Mouse (Mus musculus) left cerebral cortex, postnatal 14 days (tissue): ENCODE measurements around the gene Ntm. TPM values are rescaled to one million over a fixed set of nuclear protein-coding genes. Genes with fewer than 3 reads are reported as not detected.

ENCODE experiments used
- DNase-seq, 2 experiments: peaks; one replicate each; pipeline ENCODE4 v3.0.0; 2021 to 2022; ENCODE audit warnings: low spot score in 2 of 2, mixed read lengths in 1 of 2
- intact Hi-C: fragments of 180-260 bp; cut with DNase I; formaldehyde crosslinking; loops from one replicate; pipeline ENCODE4 v1.15.1; 2025
- long read RNA-seq, 2 experiments: library from polyadenylated mRNA; stranded (forward); transcript quantifications; one replicate each; pipeline ENCODE4 v2.0.0; 2021
- total RNA-seq, 2 experiments: library from RNA; stranded (reverse); gene quantifications; 2 replicates each; pipeline ENCODE4 v1.2.3; 2021

Gene Ntm
- total RNA-seq = 100 to 1,000 TPM; 351 to 370 TPM
- long read RNA-seq, experiment 1, partial matches to known transcripts = 27 of 33 reads
- long read RNA-seq, experiment 1, other reads (novel, unspliced or antisense) = 6 of 33 reads
- long read RNA-seq, experiment 2, partial matches to known transcripts = 23 of 40 reads
- long read RNA-seq, experiment 2, other reads (novel, unspliced or antisense) = 17 of 40 reads

- peak; percentile 77 to 87 for DNase-seq
- intact Hi-C loops = loop anchor here (5.0 to 10.0 kb wide), 2 partner anchors 81 to 298 kb away; no protein-coding TSS in a partner anchor
These were observed at the start of gene Ntm for GRCm38 (mm10) chr9:29962978-29963377. Gene Ntm, minus strand, starts transcription at chr9:29963141.

GRCm38 (mm10) chr9:30005701-30006100 is 42.8 kb upstream of the Ntm start:
- DNase-seq = peak; percentile 35 to 38
- intact Hi-C loops = loop anchor here (5.0 kb wide), 1 partner anchor 257 kb away; no protein-coding TSS in a partner anchor

GRCm38 (mm10) chr9:30003612-30004011 is 40.7 kb upstream of the Ntm start:
- intact Hi-C loops = loop anchor here (5.0 kb wide), 1 partner anchor 139 kb away; no protein-coding TSS in a partner anchor

GRCm38 (mm10) chr9:29981177-29981915 is 18.4 kb upstream of the Ntm start:
- intact Hi-C loops = no loop called here
- peak in 1 of 2 experiments; percentile 47 for DNase-seq

More at GRCm38 (mm10) chr9:30003612-30004011, 40.7 kb upstream of the Ntm start:
- DNase-seq = peak in 1 of 2 experiments; percentile 76

GRCm38 (mm10) chr9:29961954-29962867 is 730 bp downstream of the Ntm start:
- peak; percentile 38 to 56 for DNase-seq
- intact Hi-C loops = loop anchor here (5.0 to 10.0 kb wide), 2 partner anchors 80 to 297 kb away; no protein-coding TSS in a partner anchor

GRCm38 (mm10) chr9:29961512-29961911 is 1.4 kb downstream of the Ntm start:
- intact Hi-C loops = loop anchor here (5.0 to 10.0 kb wide), 2 partner anchors 79 to 297 kb away; no protein-coding TSS in a partner anchor

GRCm38 (mm10) chr9:29960741-29961140 is 2.2 kb downstream of the Ntm start:
- intact Hi-C loops = loop anchor here (5.0 to 10.0 kb wide), 2 partner anchors 78 to 296 kb away; no protein-coding TSS in a partner anchor

More at GRCm38 (mm10) chr9:29961512-29961911, 1.4 kb downstream of the Ntm start:
- DNase-seq = peak in 1 of 2 experiments; percentile 7

GRCm38 (mm10) chr9:29960236-29960635 is 2.7 kb downstream of the Ntm start:
- DNase-seq = no peak

More at GRCm38 (mm10) chr9:29960741-29961140, 2.2 kb downstream of the Ntm start:
- no peak for DNase-seq

GRCm38 (mm10) chr9:29956936-29957335 is 6.0 kb downstream of the Ntm start:
- no peak for DNase-seq
- intact Hi-C loops = no loop called here

More at GRCm38 (mm10) chr9:29960236-29960635, 2.7 kb downstream of the Ntm start:
- intact Hi-C loops = loop anchor here (5.0 to 10.0 kb wide), 2 partner anchors 78 to 295 kb away; no protein-coding TSS in a partner anchor

GRCm38 (mm10) chr9:29954031-29954430 is 8.9 kb downstream of the Ntm start:
- intact Hi-C loops = no loop called here

GRCm38 (mm10) chr9:29949041-29949440 is 13.9 kb downstream of the Ntm start:
- intact Hi-C loops = no loop called here
- peak in 1 of 2 experiments; percentile 30 for DNase-seq

More at GRCm38 (mm10) chr9:29954031-29954430, 8.9 kb downstream of the Ntm start:
- DNase-seq = peak; percentile 46 to 54

- no peak for DNase-seq
- intact Hi-C loops = no loop called here
These were observed 19.5 kb downstream of the Ntm start for GRCm38 (mm10) chr9:29943209-29944070.

GRCm38 (mm10) chr9:29942183-29942952 is 20.6 kb downstream of the Ntm start:
- DNase-seq = peak; percentile 49 to 60
- intact Hi-C loops = no loop called here

- intact Hi-C loops = no loop called here
- DNase-seq = no peak
These were observed 23.4 kb downstream of the Ntm start for GRCm38 (mm10) chr9:29939517-29940034.

- intact Hi-C loops = no loop called here
- no peak for DNase-seq
These were observed 34.1 kb downstream of the Ntm start for GRCm38 (mm10) chr9:29928796-29929195.

- intact Hi-C loops = no loop called here
- no peak for DNase-seq
These were observed 37.6 kb downstream of the Ntm start for GRCm38 (mm10) chr9:29925382-29925781.

- intact Hi-C loops = no loop called here
- DNase-seq = no peak
These were observed 64.4 kb downstream of the Ntm start for GRCm38 (mm10) chr9:29898406-29899054.
